Mouse (Mus musculus) small intestine, adult 2 months (tissue): ENCODE data around the gene 5730596B20Rik. TPM values are rescaled to one million over a fixed set of nuclear protein-coding genes. Genes with fewer than 3 reads are reported as not detected.

ENCODE experiments used
- H3K27ac ChIP-seq: fragments of 200-500 bp; 2 replicates; pipeline ENCODE4 v1.5.1; 2012; ENCODE audit warnings: low read depth, low read length, control low read depth, inconsistent platforms; ENCODE audit not compliant: insufficient read depth
- H3K27me3 ChIP-seq: fragments of 200-500 bp; 2 replicates; pipeline ENCODE4 v1.6.1; 2012; ENCODE audit warnings: mild to moderate bottlenecking, moderate library complexity, low read length, inconsistent platforms; ENCODE audit not compliant: control insufficient read depth, insufficient read depth
- H3K36me3 ChIP-seq: fragments of 200-500 bp; 2 replicates; pipeline ENCODE4 v1.6.1; 2012; ENCODE audit warnings: mild to moderate bottlenecking, low read length, control low read depth, inconsistent platforms; ENCODE audit not compliant: control insufficient read depth, insufficient read depth
- H3K4me1 ChIP-seq: fragments of 200-500 bp; 2 replicates; pipeline ENCODE4 v1.6.1; 2012; ENCODE audit warnings: low read length, inconsistent platforms, mixed read lengths; ENCODE audit not compliant: control insufficient read depth, insufficient read depth, insufficient read length
- H3K4me3 ChIP-seq: fragments of 200-500 bp; 2 replicates; pipeline ENCODE4 v1.5.1; 2012; ENCODE audit warnings: low read depth, mild to moderate bottlenecking, control low read depth, inconsistent platforms, low read length, moderate library complexity
- CTCF ChIP-seq: fragments of 200-500 bp; IDR thresholded peaks from 2 replicates; pipeline ENCODE4 v1.5.1; 2012; ENCODE audit warnings: low read depth, mild to moderate bottlenecking, control low read depth, inconsistent platforms, low read length, moderate library complexity, mixed read lengths; ENCODE audit not compliant: insufficient replicate concordance, insufficient read length; ENCODE audit errors: extremely low read depth
- POLR2A ChIP-seq: fragments of 200-500 bp; IDR thresholded peaks from 2 replicates; pipeline ENCODE4 v1.6.1; 2012; ENCODE audit warnings: low read depth, mild to moderate bottlenecking, control low read depth, inconsistent platforms, low read length, moderate library complexity
- WGBS: fragments of 180-500 bp; shearing (Covaris S2); methylation state at CpG from one replicate; pipeline ENCODE4 v1.1.7; 2018; 5-methylcytosine and 5-hydroxymethylcytosine counted together
- polyA plus RNA-seq: library from polyadenylated mRNA; depleted of rRNA; stranded (reverse); fragments of >200 nt; gene quantifications from 2 replicates; pipeline ENCODE4 v1.2.3, GENCODE M21; 2012

The 5730596B20Rik gene
- polyA plus RNA-seq, 1 experiment = not detected

GRCm38 (mm10) chr6:52204050-52204752 is 26.9 kb downstream of the 5730596B20Rik start, which contains the start of gene Hoxa5:
TSS of gene Hoxa5 (minus strand) at chr6:52204587.
- TF ChIP-seq POLR2A (no peak), CTCF (peak; percentile 79)
- H3K27ac ChIP-seq = peak within 1 kb of the TSS; percentile 48
- peak within 1 kb of the TSS; percentile 65 for H3K4me3 ChIP-seq
- peaks cover 11% of the 10 kb centered on the region for H3K4me1 ChIP-seq
- no peaks in the 10 kb centered on the region for H3K36me3 ChIP-seq
- H3K27me3 ChIP-seq = peaks cover 61% of the 10 kb centered on the region
- 13% methylated on average over 65 of the region's 65 CpGs for WGBS

DNA sequence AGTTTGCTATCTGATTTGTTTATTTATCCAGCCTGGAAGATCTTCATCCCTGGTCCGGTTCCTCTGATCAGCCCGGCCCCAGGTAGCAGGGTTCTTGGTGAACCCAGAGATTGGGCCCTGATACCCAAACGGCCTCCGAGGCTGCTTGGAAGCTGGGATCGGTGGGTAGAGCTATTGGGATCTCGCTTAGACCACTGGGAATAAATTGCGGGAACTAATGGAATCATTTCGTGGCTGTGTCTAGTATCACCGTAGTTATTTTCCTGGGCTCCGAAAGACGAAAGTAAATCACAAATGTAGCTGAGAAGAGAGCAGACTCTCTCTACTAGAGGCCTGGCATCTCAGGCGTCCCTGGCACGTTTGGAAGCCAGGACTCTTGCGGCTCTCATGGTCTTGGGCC is 27.9 kb downstream of the 5730596B20Rik start:
- peak overlapping the region; percentile 24 for H3K27ac ChIP-seq
- TF ChIP-seq CTCF (no peak), POLR2A (no peak)
- H3K36me3 ChIP-seq = no peaks in the 10 kb centered on the region
- WGBS = 30% methylated on average over 14 of the region's 14 CpGs
- peaks cover 8% of the 10 kb centered on the region for H3K4me1 ChIP-seq
- peaks cover 68% of the 10 kb centered on the region for H3K27me3 ChIP-seq
- H3K4me3 ChIP-seq = no peak overlapping the region

GRCm38 (mm10) chr6:52205638-52206621 is 28.6 kb downstream of the 5730596B20Rik start:
- H3K4me3 ChIP-seq = no peak overlapping the region
- no peaks in the 10 kb centered on the region for H3K36me3 ChIP-seq
- 27% methylated on average over 55 of the region's 55 CpGs for WGBS
- peaks cover 70% of the 10 kb centered on the region for H3K27me3 ChIP-seq
- peaks cover 4% of the 10 kb centered on the region for H3K4me1 ChIP-seq
- TF ChIP-seq CTCF (no peak), POLR2A (no peak)
- peak overlapping the region; percentile 24; the same call in 1 of the 2 replicates for H3K27ac ChIP-seq

GRCm38 (mm10) chr6:52206882-52207683 is 29.8 kb downstream of the 5730596B20Rik start:
- H3K4me3 ChIP-seq = no peak overlapping the region
- 33% methylated on average over 4 of the region's 4 CpGs for WGBS
- TF ChIP-seq CTCF (no peak), POLR2A (no peak)
- no peaks in the 10 kb centered on the region; the same call in none of the 2 replicates for H3K4me1 ChIP-seq
- H3K27ac ChIP-seq = 0 out of 2 replicates have a peak overlapping the region, but pooled peaks have one; percentile 15
- no peaks in the 10 kb centered on the region for H3K36me3 ChIP-seq
- peaks cover 80% of the 10 kb centered on the region for H3K27me3 ChIP-seq

DNA sequence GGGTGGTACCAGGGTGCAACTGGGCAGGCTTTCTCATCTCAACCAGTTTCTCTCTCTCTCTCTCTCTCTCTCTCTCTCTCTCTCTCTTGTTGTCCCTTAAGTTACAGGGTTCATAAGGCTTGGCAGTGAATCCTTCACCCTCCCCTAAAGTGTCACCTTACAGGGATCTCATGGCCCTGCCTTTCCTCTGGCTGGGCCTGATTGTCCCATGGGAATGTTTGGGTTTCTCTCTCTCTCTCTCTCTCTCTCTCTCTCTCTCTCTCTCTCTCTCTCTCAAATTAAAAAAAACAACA is 30.3 kb downstream of the 5730596B20Rik start:
- no peaks in the 10 kb centered on the region for H3K36me3 ChIP-seq
- peaks cover 82% of the 10 kb centered on the region for H3K27me3 ChIP-seq
- no peak for TF ChIP-seq CTCF
- TF ChIP-seq POLR2A = no peak
- H3K4me1 ChIP-seq = peaks cover 1% of the 10 kb centered on the region
- 0 out of 2 replicates have a peak overlapping the region, but pooled peaks have one; percentile 15 for H3K27ac ChIP-seq
- H3K4me3 ChIP-seq = no peak overlapping the region

DNA sequence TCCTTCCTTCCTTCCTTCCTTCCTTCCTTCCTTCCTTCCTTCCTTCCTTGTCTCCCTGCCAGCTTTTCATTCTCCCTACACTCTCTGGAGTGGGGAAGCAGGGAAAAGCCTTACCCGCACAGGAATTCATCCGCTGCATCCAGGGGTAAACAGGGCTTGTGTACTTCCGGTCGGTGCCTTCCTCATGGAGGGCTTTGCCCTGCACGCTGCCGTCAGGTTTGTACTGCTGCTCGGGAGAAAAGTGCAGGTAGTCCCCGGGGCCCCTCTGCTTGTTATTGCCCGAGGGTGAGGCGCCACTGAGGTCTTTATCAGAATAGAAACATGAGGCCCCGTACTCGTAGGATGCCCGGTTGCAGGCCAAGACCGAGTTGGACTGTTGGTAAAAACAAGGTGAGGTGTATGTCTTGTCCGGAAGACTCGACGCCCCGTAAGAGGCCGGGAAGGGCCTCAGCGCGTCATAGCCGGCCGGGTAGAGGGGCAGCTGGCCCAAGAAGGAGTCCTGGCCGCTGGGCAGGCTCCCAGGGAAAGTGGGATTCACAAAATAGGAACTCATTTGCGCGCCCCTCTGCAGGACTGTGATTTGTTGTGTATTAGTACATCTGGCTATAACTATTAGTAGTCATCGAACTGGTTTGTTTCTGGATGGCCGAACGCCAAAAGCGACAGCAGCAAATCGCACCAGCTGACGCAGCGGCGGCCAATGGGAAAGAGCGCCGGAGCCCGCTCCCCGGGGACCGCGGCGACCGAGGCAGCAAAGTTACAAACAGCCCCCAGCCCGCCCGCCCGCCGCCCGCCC is 31.0 kb downstream of the 5730596B20Rik start, which contains the start of gene Hoxa6:
TSS of gene Hoxa6 (minus strand) at position 651 of the 796 bp plus-strand sequence.
- Histone ChIP-seq H3K27me3 (peaks cover 82% of the 10 kb centered on the region), H3K4me3 (peak within 1 kb of the TSS; percentile 46), H3K36me3 (no peaks in the 10 kb centered on the region), H3K27ac (peak within 1 kb of the TSS; percentile 21; the same call in 1 of the 2 replicates), H3K4me1 (peaks cover 6% of the 10 kb centered on the region)
- 9% methylated on average over 47 of the region's 47 CpGs for WGBS
- no peak for TF ChIP-seq CTCF
- no peak for TF ChIP-seq POLR2A
